Mouse (Mus musculus): ENCODE measurements around the gene Gna15. TPM values are rescaled to one million over a fixed set of nuclear protein-coding genes. Genes with fewer than 3 reads are reported as not detected.

The Gna15 gene
- total RNA-seq, 2 experiments from 2014 or later = 31.7 to 34.6 TPM

GRCm38 (mm10) chr10:81472403-81473002, 51.5 kb downstream of the Gna15 start:
- ATAC-seq (replicated peaks; ENCODE audit: poor library complexity, severe bottlenecking) = no peak

GRCm38 (mm10) chr10:81470454-81470853, 53.6 kb downstream of the Gna15 start:
- no peak for ATAC-seq (replicated peaks; ENCODE audit: poor library complexity, severe bottlenecking)

- no peak for ATAC-seq (replicated peaks; ENCODE audit: poor library complexity, severe bottlenecking)
These were observed 54.8 kb downstream of the Gna15 start for GRCm38 (mm10) chr10:81469253-81469652.

GRCm38 (mm10) chr10:81467670-81468235, 56.3 kb downstream of the Gna15 start:
- ATAC-seq (replicated peaks; ENCODE audit: poor library complexity, severe bottlenecking) = no peak

- ATAC-seq (replicated peaks; ENCODE audit: poor library complexity, severe bottlenecking) = no peak
These were observed 57.1 kb downstream of the Gna15 start for GRCm38 (mm10) chr10:81466881-81467280.

GRCm38 (mm10) chr10:81466066-81466465, 58.0 kb downstream of the Gna15 start:
- no peak for ATAC-seq (replicated peaks; ENCODE audit: poor library complexity, severe bottlenecking)

- ATAC-seq (replicated peaks; ENCODE audit: poor library complexity, severe bottlenecking) = peak; percentile 46
These were observed 58.8 kb downstream of the Gna15 start for GRCm38 (mm10) chr10:81465265-81465645.

- peak; percentile 81 for ATAC-seq (replicated peaks; ENCODE audit: poor library complexity, severe bottlenecking)
These were observed 59.4 kb downstream of the Gna15 start for GRCm38 (mm10) chr10:81464405-81465264.

- no peak for ATAC-seq (replicated peaks; ENCODE audit: poor library complexity, severe bottlenecking)
These were observed 60.5 kb downstream of the Gna15 start for GRCm38 (mm10) chr10:81463531-81463930.

GRCm38 (mm10) chr10:81462917-81463316, 61.1 kb downstream of the Gna15 start:
- ATAC-seq (replicated peaks; ENCODE audit: poor library complexity, severe bottlenecking) = no peak

GRCm38 (mm10) chr10:81462415-81462804, 61.6 kb downstream of the Gna15 start:
- ATAC-seq (replicated peaks; ENCODE audit: poor library complexity, severe bottlenecking) = no peak

- no peak for ATAC-seq (replicated peaks; ENCODE audit: poor library complexity, severe bottlenecking)
These were observed 62.2 kb downstream of the Gna15 start for GRCm38 (mm10) chr10:81461673-81462414.

GRCm38 (mm10) chr10:81460951-81461350, 63.1 kb downstream of the Gna15 start:
- ATAC-seq (replicated peaks; ENCODE audit: poor library complexity, severe bottlenecking) = no peak

- no peak for ATAC-seq (replicated peaks; ENCODE audit: poor library complexity, severe bottlenecking)
These were observed 63.6 kb downstream of the Gna15 start for GRCm38 (mm10) chr10:81460471-81460870.

- ATAC-seq (replicated peaks; ENCODE audit: poor library complexity, severe bottlenecking) = no peak
These were observed 64.6 kb downstream of the Gna15 start for GRCm38 (mm10) chr10:81459399-81459798.

- no peak for ATAC-seq (replicated peaks; ENCODE audit: poor library complexity, severe bottlenecking)
These were observed 65.8 kb downstream of the Gna15 start for GRCm38 (mm10) chr10:81458267-81458666.

GRCm38 (mm10) chr10:81457624-81458023, 66.4 kb downstream of the Gna15 start:
- ATAC-seq (replicated peaks; ENCODE audit: poor library complexity, severe bottlenecking) = no peak

GRCm38 (mm10) chr10:81456983-81457563, 67.0 kb downstream of the Gna15 start:
- no peak for ATAC-seq (replicated peaks; ENCODE audit: poor library complexity, severe bottlenecking)

- no peak for ATAC-seq (replicated peaks; ENCODE audit: poor library complexity, severe bottlenecking)
These were observed 68.7 kb downstream of the Gna15 start, which contains the start of gene Nfic for GRCm38 (mm10) chr10:81455181-81455895. Nfic (minus strand) TSS chr10:81455635.

- no peak for ATAC-seq (replicated peaks; ENCODE audit: poor library complexity, severe bottlenecking)
These were observed 69.9 kb downstream of the Gna15 start for GRCm38 (mm10) chr10:81454106-81454505.
